Mouse (Mus musculus) limb, embryonic 14.5 days (tissue): ENCODE results near the gene Lrp8. TPM values are rescaled to one million over a fixed set of nuclear protein-coding genes. Genes with fewer than 3 reads are reported as not detected.

Experiments used
- ATAC-seq: fragments of 200-750 bp; cut with Nextera tagmentation; 2 replicates; pipeline ENCODE4 v1.8.0; 2017; ENCODE audit warnings: low read depth, moderate number of reproducible peaks, moderate TSS enrichment; ENCODE audit not compliant: low FRiP score
- DNase-seq: peaks from one replicate; pipeline ENCODE4 v3.0.0-alpha.2; 2015; ENCODE audit warnings: low spot score
- H3K27ac ChIP-seq: fragments of 300-500 bp; sonication (generic); replicated peaks from 2 replicates; pipeline ENCODE4 v1.5.1; 2014; ENCODE audit warnings: low read depth, mild to moderate bottlenecking, low read length, moderate library complexity, mixed read lengths
- H3K27me3 ChIP-seq: fragments of 300-500 bp; sonication (generic); 2 replicates; pipeline ENCODE4 v1.6.1; 2014; ENCODE audit warnings: low read length, mixed read lengths; ENCODE audit not compliant: control insufficient read depth, insufficient read depth
- H3K36me3 ChIP-seq: fragments of 300-500 bp; sonication (generic); 2 replicates; pipeline ENCODE4 v1.6.1; 2014; ENCODE audit warnings: mild to moderate bottlenecking, low read length, moderate library complexity, mixed read lengths; ENCODE audit not compliant: control insufficient read depth, insufficient read depth
- H3K4me1 ChIP-seq: fragments of 300-500 bp; sonication (generic); 2 replicates; pipeline ENCODE4 v1.6.1; 2014; ENCODE audit warnings: antibody characterized with exemption, low read length, mixed read lengths; ENCODE audit not compliant: control insufficient read depth, insufficient read depth
- H3K4me2 ChIP-seq: fragments of 300-500 bp; sonication (generic); replicated peaks from 2 replicates; pipeline ENCODE4 v1.6.1; 2014; ENCODE audit warnings: low read depth, mild to moderate bottlenecking, low read length, moderate library complexity; ENCODE audit not compliant: severe bottlenecking
- H3K4me3 ChIP-seq: fragments of 300-500 bp; sonication (generic); replicated peaks from 2 replicates; pipeline ENCODE4 v1.5.1; 2014; ENCODE audit warnings: low read length
- H3K9ac ChIP-seq: fragments of 300-500 bp; sonication (generic); 2 replicates; pipeline ENCODE4 v1.6.1; 2014; ENCODE audit warnings: mild to moderate bottlenecking, low read depth, low read length, moderate library complexity; ENCODE audit not compliant: severe bottlenecking
- H3K9me3 ChIP-seq: fragments of 300-500 bp; sonication (generic); 2 replicates; pipeline ENCODE4 v1.6.1; 2016; ENCODE audit warnings: low read length; ENCODE audit not compliant: control insufficient read depth
- POLR2A ChIP-seq: fragments of 200-500 bp; IDR thresholded peaks from 2 replicates; pipeline ENCODE4 v1.8.0; 2012; ENCODE audit warnings: inconsistent platforms, mild to moderate bottlenecking, moderate library complexity, borderline replicate concordance; ENCODE audit not compliant: insufficient read depth, insufficient read length; ENCODE audit errors: extremely low read depth
- WGBS: fragments of 180-500 bp; shearing (Covaris S2); extraction: QIAGEN DNeasy Blood & Tissue Kit; methylation state at CpG from one replicate; pipeline ENCODE4 v1.1.7; 2014; 5-methylcytosine and 5-hydroxymethylcytosine counted together
- polyA plus RNA-seq, 2 experiments: library from polyadenylated mRNA; depleted of rRNA in 1 of 2; stranded (reverse) in 1 of 2; unstranded in 1 of 2; fragments of >200 nt; fragmentation: Nextera tagmentation in 1 of 2; extraction: Ambion mirVana in 1 of 2; gene quantifications; 2 replicates each; pipeline versions ENCODE4 v1.2.1 to v1.2.3; 2012 to 2014

Gene Lrp8
- polyA plus RNA-seq, 2 experiments, result 3.2 to 10.5 TPM

DNA sequence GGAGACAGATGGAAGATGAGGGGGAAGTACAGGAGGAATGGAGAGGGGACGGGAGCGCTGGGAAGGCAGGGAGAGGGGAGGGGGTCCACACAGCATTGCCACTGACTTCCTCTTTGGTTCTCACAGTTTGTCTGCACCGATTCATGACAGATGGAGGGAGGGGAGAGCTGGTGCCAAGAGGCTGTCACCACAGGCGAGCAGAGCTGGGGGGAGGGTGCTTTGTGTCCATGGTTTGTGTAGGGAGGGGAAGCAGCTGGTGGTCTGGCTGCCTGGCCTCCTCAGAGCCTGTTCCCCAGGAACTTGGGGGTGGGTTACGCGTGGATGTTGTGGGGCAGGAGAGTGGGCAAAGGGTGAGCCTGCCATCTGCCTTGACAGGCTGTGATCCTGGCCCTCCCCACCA, 15.4 kb downstream of the Lrp8 start:
- ATAC-seq (no peak), DNase-seq (no peak)
- TF ChIP-seq POLR2A, result no peak
- no peaks in the 10 kb centered on the region for H3K36me3 ChIP-seq
- H3K9me3 ChIP-seq, result no peaks in the 10 kb centered on the region
- peaks cover 4% of the 10 kb centered on the region; the same call in 1 of the 2 replicates for H3K4me1 ChIP-seq
- H3K4me3 ChIP-seq, result no peak overlapping the region
- no peaks in the 10 kb centered on the region for H3K27me3 ChIP-seq
- no peak overlapping the region for H3K9ac ChIP-seq
- 56% methylated on average over 5 of the region's 6 CpGs for WGBS
- H3K4me2 ChIP-seq, result no peak overlapping the region
- no peak overlapping the region for H3K27ac ChIP-seq

DNA sequence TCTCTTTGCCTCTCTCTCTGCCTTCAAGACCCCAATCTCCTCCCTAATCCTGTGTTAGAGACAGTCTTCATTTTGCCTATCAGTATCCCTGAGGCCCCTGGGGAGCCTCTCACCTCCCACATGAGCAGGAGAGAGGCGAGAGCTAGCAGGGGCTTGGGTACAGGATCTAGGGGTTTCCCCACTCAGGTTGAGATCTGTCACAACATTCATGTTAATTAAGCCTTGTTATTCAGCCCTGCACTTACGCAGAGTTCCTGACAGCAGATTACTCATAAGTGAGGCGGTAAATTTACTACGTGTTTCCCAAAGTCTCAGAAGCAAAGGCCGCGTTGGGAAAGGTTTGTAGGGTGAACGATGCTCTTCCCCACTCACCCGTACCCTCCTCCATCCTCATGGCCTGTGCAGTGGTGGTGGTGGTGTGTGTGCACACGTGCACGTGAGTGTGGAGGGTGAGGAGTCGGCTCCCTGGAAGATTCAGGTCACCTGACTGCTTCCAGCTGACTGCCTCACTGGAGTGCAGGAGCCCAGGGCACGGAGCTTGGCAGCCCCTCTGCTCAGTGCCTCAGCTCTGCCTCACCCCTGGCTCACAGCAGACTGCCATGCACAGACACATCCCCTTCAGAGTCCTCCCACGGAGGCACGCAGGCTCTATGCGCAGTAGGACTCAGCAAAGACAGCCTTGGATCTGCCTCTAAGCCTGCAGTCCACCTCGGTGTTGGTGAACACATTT, 18.1 kb downstream of the Lrp8 start:
- WGBS, result 62% methylated on average over 16 of the region's 16 CpGs
- DNase-seq (no peak), ATAC-seq (no peak)
- H3K4me1 ChIP-seq, result peaks cover 12% of the 10 kb centered on the region
- no peak overlapping the region for H3K9ac ChIP-seq
- H3K4me3 ChIP-seq, result no peak overlapping the region
- H3K9me3 ChIP-seq, result no peaks in the 10 kb centered on the region
- H3K36me3 ChIP-seq, result no peaks in the 10 kb centered on the region
- H3K27ac ChIP-seq, result no peak overlapping the region
- no peak overlapping the region for H3K4me2 ChIP-seq
- H3K27me3 ChIP-seq, result no peaks in the 10 kb centered on the region
- TF ChIP-seq POLR2A, result no peak

DNA sequence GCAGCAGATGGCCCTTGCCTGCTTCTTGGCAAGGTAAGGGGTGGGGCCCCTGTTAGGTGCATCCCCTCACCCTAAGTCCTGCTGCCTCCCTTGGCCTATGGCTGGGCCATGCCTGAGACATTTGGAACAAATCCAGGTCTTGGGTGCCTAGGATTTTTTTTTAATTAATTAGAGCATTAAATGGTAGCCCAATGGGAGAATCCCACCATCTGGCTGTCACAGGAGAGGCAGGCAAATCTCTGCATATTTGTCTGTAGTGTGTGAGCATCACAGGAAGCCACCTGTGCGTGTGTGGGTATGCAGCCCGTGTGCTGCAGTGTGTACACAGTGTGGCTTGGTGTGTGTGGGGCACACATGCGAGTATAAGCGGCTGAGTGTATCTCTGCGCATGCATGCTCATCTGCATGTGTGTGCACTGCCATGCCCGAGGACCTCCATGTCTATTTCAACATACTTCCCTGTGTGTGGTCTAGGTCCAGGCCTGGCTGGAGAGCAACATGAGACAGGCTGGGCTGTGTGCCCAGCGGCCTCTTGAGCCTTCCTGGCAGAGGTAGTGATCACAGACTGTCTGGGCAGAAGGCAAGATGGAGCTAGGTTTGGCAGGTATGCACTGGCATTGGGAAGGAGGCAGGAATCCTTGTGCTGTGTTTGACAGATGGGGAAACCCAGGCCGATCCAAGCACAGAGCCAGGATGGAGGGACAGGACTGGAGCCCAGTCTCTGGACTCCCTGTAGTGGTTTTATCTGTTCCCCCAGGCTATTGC, 19.0 kb downstream of the Lrp8 start:
- WGBS, result 88% methylated on average over 8 of the region's 8 CpGs
- TF ChIP-seq POLR2A, result no peak
- DNase-seq (no peak), ATAC-seq (no peak)
- Histone ChIP-seq H3K36me3 (no peaks in the 10 kb centered on the region), H3K27ac (no peak overlapping the region), H3K9ac (no peak overlapping the region), H3K27me3 (no peaks in the 10 kb centered on the region), H3K4me1 (peaks cover 12% of the 10 kb centered on the region), H3K4me3 (no peak overlapping the region), H3K4me2 (no peak overlapping the region), H3K9me3 (no peaks in the 10 kb centered on the region)

DNA sequence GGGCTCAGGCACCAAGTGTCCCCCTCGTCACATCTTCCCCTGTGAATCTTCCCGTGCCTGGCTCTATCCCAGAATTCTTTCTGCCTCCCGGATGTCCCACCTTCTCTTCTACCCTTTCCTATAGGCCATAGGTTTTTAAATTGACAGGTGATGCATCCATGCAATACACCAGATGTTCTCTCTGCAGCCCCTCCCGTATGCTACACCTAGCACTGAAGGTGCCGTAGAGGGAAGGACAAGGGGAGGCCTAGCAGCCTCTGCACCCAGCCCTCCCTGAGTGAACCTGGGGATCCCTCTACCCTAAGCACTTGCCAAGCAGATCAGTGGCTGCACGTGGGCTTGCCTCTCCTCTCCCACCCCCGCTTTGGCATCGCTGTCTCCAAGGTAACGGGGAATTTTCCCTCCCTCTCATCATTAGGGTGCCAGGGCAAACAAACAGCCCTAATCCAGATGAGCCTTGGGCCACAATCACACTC, 20.9 kb downstream of the Lrp8 start:
- Histone ChIP-seq H3K4me3 (0 out of 2 replicates have a peak overlapping the region, but pooled peaks have one; percentile 6), H3K27me3 (no peaks in the 10 kb centered on the region), H3K4me1 (peaks cover 12% of the 10 kb centered on the region), H3K9ac (no peak overlapping the region), H3K36me3 (no peaks in the 10 kb centered on the region), H3K27ac (no peak overlapping the region), H3K9me3 (no peaks in the 10 kb centered on the region), H3K4me2 (no peak overlapping the region)
- 40% methylated on average over 9 of the region's 9 CpGs for WGBS
- TF ChIP-seq POLR2A, result no peak
- DNase-seq (no peak), ATAC-seq (no peak)

DNA sequence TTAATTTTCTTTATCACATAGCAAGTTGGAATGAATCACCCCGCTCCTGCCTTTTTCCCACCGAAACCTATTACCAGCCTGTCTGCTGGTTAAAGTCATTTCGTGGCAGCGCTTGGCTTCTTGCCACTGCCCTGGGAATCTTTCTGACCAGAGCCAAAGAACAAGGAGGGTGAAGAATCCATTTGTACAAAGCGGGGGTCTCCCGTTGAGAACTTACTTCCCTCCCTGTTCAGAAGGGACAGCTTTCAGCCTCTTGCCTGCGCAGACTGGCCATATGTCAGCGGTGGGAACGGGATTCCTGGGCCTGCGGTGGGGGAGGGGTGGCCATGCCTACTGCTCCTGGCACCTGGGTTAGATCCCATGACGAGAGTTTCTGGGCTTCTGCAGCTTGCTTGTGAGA, 21.4 kb downstream of the Lrp8 start:
- no peak overlapping the region for H3K27ac ChIP-seq
- H3K9ac ChIP-seq, result no peak overlapping the region
- TF ChIP-seq POLR2A, result no peak
- no peaks in the 10 kb centered on the region for H3K27me3 ChIP-seq
- DNase-seq (no peak), ATAC-seq (no peak)
- WGBS, result 29% methylated on average over 11 of the region's 11 CpGs
- no peak overlapping the region for H3K4me2 ChIP-seq
- H3K4me1 ChIP-seq, result peaks cover 13% of the 10 kb centered on the region
- no peaks in the 10 kb centered on the region for H3K9me3 ChIP-seq
- no peaks in the 10 kb centered on the region for H3K36me3 ChIP-seq
- no peak overlapping the region for H3K4me3 ChIP-seq
